ENCODE assay signal across 8 mouse cellular contexts in the genomic region with DNA sequence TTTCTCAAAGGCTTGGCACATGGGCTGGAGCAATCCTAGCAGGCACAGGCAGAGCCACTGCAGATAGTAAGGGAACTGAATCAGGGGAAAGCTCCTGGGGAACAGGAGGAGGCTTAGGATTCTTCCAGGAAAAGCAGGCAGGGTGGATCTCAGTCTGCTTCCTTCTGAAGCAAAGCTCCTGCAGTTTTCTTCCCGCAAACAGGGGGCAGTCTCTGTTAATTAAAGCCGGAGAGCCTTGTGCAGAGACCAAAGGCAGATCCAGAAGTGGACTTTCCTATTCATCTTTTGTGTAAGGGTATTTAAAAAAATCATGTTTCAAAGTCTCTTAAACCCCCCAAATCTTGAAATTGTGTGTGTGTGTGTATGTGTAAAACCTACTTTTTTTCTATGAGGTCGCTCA. TPM values are rescaled to one million over a fixed set of nuclear protein-coding genes. Genes with fewer than 3 reads are reported as not detected.
DNase-seq lines count a peak whose midpoint lies in the region; ATAC-seq lines count a peak whose summit lies in the region.

No protein-coding gene starts in this region.

- H3K27ac ChIP-seq in midbrain, embryonic 14.5 days (replicated peaks; ENCODE audit: low read depth, low read length): no peak overlapping the region
- H3K27ac ChIP-seq in midbrain, embryonic 13.5 days: no peak overlapping the region

- H3K4me2 ChIP-seq in midbrain, embryonic 14.5 days (ENCODE audit: low read length): no peak overlapping the region
- H3K4me2 ChIP-seq in midbrain, embryonic 13.5 days (replicated peaks): no peak overlapping the region

- peaks cover 34% of the 10 kb centered on the region for H3K27me3 ChIP-seq in midbrain, embryonic 14.5 days (ENCODE audit: control insufficient read depth, insufficient read depth, low read length)
- peaks cover 48% of the 10 kb centered on the region for H3K27me3 ChIP-seq in midbrain, embryonic 13.5 days

- 22% methylated on average over 3 of the region's 3 CpGs for WGBS in midbrain, embryonic 14.5 days
- WGBS in midbrain, embryonic 13.5 days: 22% methylated on average over 3 of the region's 3 CpGs

- no peak overlapping the region for H3K9ac ChIP-seq in midbrain, embryonic 14.5 days (replicated peaks; ENCODE audit: low read length)
- no peak overlapping the region for H3K9ac ChIP-seq in midbrain, embryonic 13.5 days (replicated peaks)

- no peaks in the 10 kb centered on the region for H3K9me3 ChIP-seq in midbrain, embryonic 14.5 days (ENCODE audit: control insufficient read depth, low read length)
- no peaks in the 10 kb centered on the region for H3K9me3 ChIP-seq in midbrain, embryonic 13.5 days

- no peak for ATAC-seq in cerebellum, adult (ENCODE audit: insufficient number of reproducible peaks, low FRiP score, low TSS enrichment)
- no peak for ATAC-seq in midbrain, embryonic 14.5 days (ENCODE audit: low FRiP score, low TSS enrichment)
- ATAC-seq in midbrain, embryonic 13.5 days: no peak
- ATAC-seq in erythroid progenitor cell, adult 5-6 weeks (replicated peaks; ENCODE audit: low FRiP score, poor library complexity, severe bottlenecking): no peak

- no peaks in the 10 kb centered on the region for H3K36me3 ChIP-seq in midbrain, embryonic 14.5 days (ENCODE audit: control insufficient read depth, insufficient read depth, low read length)
- H3K36me3 ChIP-seq in midbrain, embryonic 13.5 days: no peaks in the 10 kb centered on the region

- DNase-seq in cerebellum, postnatal 36 days: peak; percentile 20
- DNase-seq in midbrain, embryonic 14.5 days: peak; percentile 82
- DNase-seq in embryo, embryonic 11 days: peak; percentile 60
- DNase-seq in layer of hippocampus, postnatal 10 days (ENCODE audit: low spot score in 2 of 2): peak; percentile 68 to 74
- DNase-seq in right cerebral cortex, adult 2 months (ENCODE audit: low spot score in 2 of 2): peak; percentile 73 to 76

- H3K4me3 ChIP-seq in midbrain, embryonic 14.5 days (replicated peaks; ENCODE audit: low read depth, low read length): no peak overlapping the region
- H3K4me3 ChIP-seq in midbrain, embryonic 13.5 days (replicated peaks): no peak overlapping the region

- H3K4me1 ChIP-seq in midbrain, embryonic 14.5 days (ENCODE audit: control insufficient read depth, insufficient read depth, low read length): peaks cover 12% of the 10 kb centered on the region; the same call in 1 of the 2 replicates
- H3K4me1 ChIP-seq in midbrain, embryonic 13.5 days (replicated peaks): peaks cover 24% of the 10 kb centered on the region

RNA-seq across cellular contexts. Expression of gene Shisa9, which starts 3.1 kb away (rescaled TPM):
- polyA plus RNA-seq in midbrain, embryonic 14.5 days (2014; fragmentation: Nextera tagmentation; extraction: Ambion mirVana): 11.3 and 11.5 TPM in 2 replicates
- 4.6 and 4.7 TPM in 2 replicates for polyA plus RNA-seq in midbrain, embryonic 13.5 days (2015; fragmentation: Nextera tagmentation; extraction: Ambion mirVana)
- 10 to 100 TPM; 40.7 to 47.8 TPM for total RNA-seq in layer of hippocampus, postnatal 10 days (2021)
- not detected in 2 replicates for total RNA-seq in erythroid progenitor cell, adult 5-6 weeks (2015; ENCODE audit: low replicate concordance)
- 0.53 TPM in 1 of 2 replicates, not detected in the other for total RNA-seq in erythroid progenitor cell, adult 5-6 weeks (2017; ENCODE audit: low replicate concordance)

Comparison
In these comparisons a context has a peak if more than half of its experiments do, and no peak if none do; other contexts are left out.
1. DNase-seq: peak in every context shown above with its lines; median percentile 82 in midbrain, embryonic 14.5 days; 74 in right cerebral cortex, adult 2 months; 71 in layer of hippocampus, postnatal 10 days; 60 in embryo, embryonic 11 days; 20 in cerebellum, postnatal 36 days.
2. RNA of gene Shisa9, which starts 3.1 kb away (total RNA-seq): 40.7 to 47.8 TPM in layer of hippocampus, postnatal 10 days; 0.53 TPM in erythroid progenitor cell, adult 5-6 weeks; every median in the first group is over 10 times any median in the second.